Mouse (Mus musculus) gastrocnemius, adult 2 months (tissue): Measurements from ENCODE around the gene Clcnkb. TPM values are rescaled to one million over a fixed set of nuclear protein-coding genes. Genes with fewer than 3 reads are reported as not detected.
A peak's percentile ranks its signal among the peaks of the same experiment; 100 is the strongest.

Experiments used
- DNase-seq: peaks from one replicate; pipeline ENCODE4 v3.0.0; 2022
- H3K27ac ChIP-seq: fragments of 200-600 bp; 2 replicates; pipeline ENCODE4 v1.8.1; 2022; ENCODE audit warnings: mild to moderate bottlenecking
- H3K4me3 ChIP-seq: fragments of 200-600 bp; 2 replicates; pipeline ENCODE4 v1.8.1; 2022; ENCODE audit warnings: mild to moderate bottlenecking, moderate library complexity
- CTCF ChIP-seq: fragments of 200-600 bp; IDR thresholded peaks from 2 replicates; pipeline ENCODE4 v1.8.1; 2022; ENCODE audit warnings: antibody characterized with exemption, mild to moderate bottlenecking, moderate library complexity
- intact Hi-C: fragments of 180-260 bp; cut with DNase I; formaldehyde crosslinking; loops from one replicate; pipeline ENCODE4 v1.15.1; 2025
- total RNA-seq, 2 experiments: library from RNA; stranded (reverse); gene quantifications; 2 replicates each; pipeline ENCODE4 v1.2.3; 2021

The Clcnkb gene
- total RNA-seq, 2 experiments from 2014 or later: 0.25 TPM; not detected in 1

DNA sequence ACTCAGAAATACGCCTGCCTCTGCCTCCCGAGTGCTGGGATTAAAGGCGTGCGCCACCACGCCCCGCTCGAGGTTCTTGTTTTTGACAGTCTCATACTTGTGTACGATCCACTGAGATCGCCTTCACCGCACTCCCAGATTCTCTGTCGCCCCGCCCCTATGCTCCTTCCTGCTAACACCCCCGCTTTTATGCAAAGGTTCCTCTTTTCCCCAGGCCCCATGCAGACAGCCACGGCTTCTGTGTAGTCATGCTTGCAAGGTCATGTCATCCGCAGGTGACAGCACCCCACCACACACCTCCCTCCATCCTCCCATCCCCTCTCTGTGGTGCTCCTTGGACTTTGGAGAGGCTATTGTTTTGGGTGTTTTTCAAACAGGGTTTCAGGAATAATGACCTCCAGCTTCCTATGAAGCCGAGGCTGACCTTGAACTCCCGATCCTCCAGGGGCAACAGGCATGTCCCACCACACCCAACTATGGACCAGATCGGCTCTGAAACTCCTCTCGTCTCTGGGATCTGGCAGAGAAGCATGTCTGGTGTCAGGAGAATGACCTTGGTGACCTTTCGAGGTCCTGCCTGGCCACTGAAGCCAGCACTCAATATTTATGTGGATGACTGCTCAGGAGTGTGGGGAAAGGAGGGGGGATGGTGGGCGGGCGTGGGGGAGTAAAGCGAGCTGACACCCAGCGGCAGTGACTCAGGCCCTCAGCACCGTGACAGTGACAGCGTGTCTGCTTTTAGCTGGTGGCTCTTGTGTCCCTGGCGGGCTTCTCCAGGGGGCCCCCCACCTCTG is 3.8 kb upstream of the Clcnkb start:
- intact Hi-C loops: no loop called here
- Histone ChIP-seq H3K27ac (peak overlapping the region; percentile 92), H3K4me3 (no peak overlapping the region)
- peak; percentile 61 for DNase-seq
- TF ChIP-seq CTCF: no peak

DNA sequence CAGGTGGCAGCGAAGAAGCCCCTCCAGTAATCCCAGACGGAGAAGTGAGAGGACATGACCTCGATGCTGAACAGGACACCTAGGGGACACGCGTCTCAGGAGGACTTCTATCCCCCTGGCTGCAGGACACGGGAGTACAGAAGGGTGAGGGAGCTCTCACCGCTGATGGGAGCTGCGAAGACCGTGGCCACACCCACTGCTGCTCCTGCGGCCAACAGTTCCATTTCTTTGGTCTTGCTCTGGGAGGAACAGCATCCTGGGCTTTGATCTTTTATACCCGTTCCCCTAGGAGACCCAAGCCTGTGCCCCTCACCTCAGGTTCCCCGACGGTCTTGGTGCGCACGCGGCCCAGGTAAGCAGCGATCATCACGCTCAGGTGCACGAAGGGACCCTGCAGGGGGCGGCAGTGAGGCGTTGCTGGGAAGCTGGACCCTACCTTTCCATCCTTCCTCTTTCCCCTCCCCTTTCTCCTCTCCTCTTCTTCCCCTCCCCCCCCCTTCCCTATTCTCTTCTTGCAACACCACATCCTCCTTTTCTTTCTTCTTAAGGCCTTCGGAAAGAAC is 4.3 kb downstream of the Clcnkb start:
- intact Hi-C loops: no loop called here
- no peak for DNase-seq
- Histone ChIP-seq H3K27ac (no peak overlapping the region), H3K4me3 (no peak overlapping the region)
- TF ChIP-seq CTCF: peak; percentile 52

DNA sequence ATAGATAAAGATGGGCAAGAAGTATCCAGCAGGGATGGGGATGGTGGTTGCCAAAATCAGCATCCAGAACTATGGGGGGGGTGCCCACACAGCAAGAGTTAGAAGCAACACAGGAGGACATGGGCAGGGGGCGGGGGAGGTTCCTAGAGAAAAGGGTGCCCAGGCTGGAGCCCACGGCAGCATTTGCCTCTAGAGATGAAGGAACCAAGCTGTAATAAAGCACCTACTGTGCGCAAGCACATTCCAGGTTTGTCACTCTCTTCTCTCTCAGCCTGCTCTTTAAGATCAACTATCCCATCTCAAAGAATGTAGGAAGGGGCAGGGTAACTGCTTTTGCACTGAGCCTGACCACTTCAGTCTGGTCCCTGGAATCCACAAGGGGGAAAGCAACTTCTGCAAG is 7.2 kb downstream of the Clcnkb start:
- intact Hi-C loops: no loop called here
- no peak for TF ChIP-seq CTCF
- H3K27ac ChIP-seq: no peak overlapping the region

DNA sequence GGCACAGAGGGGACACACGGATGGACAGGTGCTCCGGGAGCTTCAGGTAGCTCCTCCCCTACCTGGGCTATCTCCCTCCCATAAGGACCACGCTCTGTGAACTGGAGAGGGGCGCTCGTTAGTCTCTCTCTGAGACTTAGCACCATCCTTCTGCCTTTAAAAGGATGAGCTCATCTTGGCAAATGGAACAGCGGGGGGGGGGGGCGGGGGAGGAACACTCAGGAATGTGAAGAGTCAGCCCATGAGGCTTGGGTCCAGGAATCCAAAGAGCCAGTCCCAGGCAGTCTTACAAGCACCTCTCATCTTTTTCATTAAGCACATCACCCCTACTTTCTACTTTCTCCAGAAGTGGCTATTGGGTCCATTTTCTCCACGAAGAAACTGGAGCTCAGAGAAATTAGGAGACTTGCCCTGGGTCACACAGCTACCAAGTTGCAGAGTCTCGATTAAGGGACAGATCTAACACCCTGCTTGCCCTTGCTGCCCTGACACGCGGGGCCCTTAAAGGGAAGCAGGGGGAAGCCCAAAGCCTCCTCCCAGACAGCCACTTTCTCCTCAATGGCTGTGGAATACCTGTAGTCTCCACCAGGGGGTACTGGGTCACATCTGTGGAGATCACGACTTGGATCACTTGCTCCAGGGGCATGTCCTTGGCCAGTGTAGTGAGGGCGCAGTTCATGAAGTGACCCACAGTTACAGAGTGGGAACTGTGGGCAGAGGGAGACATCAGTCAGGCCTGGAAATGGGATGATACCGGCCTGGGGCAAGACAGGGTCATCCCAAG is 9.1 kb downstream of the Clcnkb start:
- Histone ChIP-seq H3K27ac (peak overlapping the region; percentile 68), H3K4me3 (no peak overlapping the region)
- peak; percentile 69 for DNase-seq
- intact Hi-C loops: loop anchor here (1.0 kb wide), 1 partner anchor 24 kb away; no protein-coding TSS in a partner anchor
- TF ChIP-seq CTCF: peak; percentile 80

More for the DNA sequence above, 7.2 kb downstream of the Clcnkb start:
- no peak overlapping the region for H3K4me3 ChIP-seq
- no peak for DNase-seq

DNA sequence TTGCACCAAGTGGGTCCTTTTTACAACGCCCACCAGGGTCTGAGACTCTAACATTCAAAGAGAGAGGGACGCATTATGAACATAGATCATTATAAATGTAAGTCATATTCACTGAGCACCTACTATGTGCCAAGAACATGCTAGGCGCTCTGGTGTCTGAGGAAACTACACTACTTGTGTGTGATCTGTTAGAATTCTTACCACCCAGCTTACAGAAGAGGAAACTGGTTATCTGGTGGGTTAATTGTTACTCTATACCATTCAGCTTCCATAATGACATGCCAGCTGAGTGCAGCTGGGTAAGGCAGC is 10.5 kb downstream of the Clcnkb start:
- no peak for TF ChIP-seq CTCF
- Histone ChIP-seq H3K27ac (no peak overlapping the region), H3K4me3 (no peak overlapping the region)
- intact Hi-C loops: no loop called here
- DNase-seq: no peak

DNA sequence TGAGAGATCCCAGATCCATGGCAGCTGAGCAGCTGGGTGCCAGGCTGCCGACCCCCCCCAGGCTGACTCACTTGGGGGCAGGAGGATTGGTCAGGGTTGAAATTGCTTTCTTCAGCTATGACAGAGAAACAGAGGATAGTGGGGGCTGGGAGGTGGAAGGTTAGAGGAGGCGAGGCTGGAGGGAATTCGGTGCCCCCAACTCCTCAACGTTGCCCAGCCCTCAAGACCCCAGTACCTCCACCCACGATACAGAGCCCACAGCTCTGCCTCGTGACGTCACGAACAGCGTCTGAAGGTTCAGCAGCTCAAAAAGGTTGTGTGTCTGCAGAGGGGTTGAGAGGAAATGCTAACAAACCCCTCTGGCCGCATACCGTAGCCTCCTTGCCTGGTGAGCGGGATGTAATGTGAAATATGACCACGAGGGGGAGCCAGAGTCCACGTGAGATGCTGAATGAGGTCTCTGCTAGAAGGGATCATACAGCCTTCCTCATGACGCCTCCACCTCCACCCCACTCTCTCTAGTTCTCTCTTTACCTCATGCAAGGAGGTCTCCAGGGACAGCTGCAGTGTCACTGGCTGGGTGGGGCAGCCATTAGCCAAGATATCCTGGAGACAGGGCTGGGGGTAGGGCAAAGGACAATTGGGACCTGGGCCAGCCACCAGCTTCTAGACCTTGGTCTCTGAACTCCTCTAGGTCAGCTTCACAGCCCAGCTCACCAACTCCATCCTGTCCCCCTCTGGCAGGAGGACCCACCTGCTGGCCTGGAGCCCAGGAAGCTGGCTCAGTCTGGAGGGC is 11.1 kb downstream of the Clcnkb start:
- peak; percentile 97 for TF ChIP-seq CTCF
- Histone ChIP-seq H3K27ac (no peak overlapping the region), H3K4me3 (no peak overlapping the region)
- peak; percentile 88 for DNase-seq
- intact Hi-C loops: loop anchor here (1.0 kb wide), 1 partner anchor 171 kb away; no protein-coding TSS in a partner anchor

DNA sequence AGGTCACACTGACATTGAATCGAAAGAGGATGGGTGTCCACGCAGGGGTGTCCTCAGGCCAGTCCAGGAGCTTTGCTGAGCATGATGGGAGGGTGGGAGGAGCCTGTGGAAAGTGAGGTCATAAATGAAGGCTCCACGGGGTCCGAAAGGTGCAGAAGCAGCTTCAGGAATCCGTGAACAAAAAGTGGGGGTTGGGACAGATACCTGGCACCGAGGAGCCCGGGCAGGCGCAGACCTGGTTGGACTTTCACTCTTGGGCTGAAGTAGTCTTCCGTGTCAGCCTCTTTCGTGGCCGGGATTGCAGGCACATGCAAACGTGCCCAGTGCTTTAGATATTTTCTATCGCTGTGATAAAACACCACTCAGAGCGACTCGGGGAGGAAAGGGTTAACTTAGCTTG is 15.6 kb downstream of the Clcnkb start:
- no peak for TF ChIP-seq CTCF
- no peak for DNase-seq
- intact Hi-C loops: no loop called here
- Histone ChIP-seq H3K4me3 (no peak overlapping the region), H3K27ac (no peak overlapping the region)

DNA sequence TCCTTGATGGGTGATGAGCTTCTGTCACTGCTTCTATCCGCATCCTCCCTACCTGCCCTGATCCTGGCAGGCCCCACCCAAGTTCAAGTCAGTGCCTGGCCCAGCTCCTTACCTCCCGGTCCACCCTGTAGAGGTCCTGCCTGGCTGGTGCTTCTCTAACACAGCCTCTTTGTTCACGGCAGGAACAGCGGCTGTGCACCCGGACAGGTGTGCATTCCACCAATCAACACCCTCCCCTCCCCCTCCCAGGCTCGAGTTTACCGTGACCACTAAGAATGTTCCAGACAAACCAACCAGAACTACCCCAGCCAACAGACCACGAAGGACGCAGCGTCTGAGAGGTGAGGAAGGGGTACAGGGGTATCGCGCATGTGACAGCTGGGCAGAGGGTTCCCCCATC is 17.3 kb downstream of the Clcnkb start, which contains the start of gene Clcnka:
Gene Clcnka (minus strand): TSS at position 180 of the 400 bp plus-strand sequence.
- no peak for DNase-seq
- TF ChIP-seq CTCF: no peak
- no peak within 1 kb of the TSS for H3K27ac ChIP-seq
- intact Hi-C loops: no loop called here
- no peak within 1 kb of the TSS for H3K4me3 ChIP-seq

DNA sequence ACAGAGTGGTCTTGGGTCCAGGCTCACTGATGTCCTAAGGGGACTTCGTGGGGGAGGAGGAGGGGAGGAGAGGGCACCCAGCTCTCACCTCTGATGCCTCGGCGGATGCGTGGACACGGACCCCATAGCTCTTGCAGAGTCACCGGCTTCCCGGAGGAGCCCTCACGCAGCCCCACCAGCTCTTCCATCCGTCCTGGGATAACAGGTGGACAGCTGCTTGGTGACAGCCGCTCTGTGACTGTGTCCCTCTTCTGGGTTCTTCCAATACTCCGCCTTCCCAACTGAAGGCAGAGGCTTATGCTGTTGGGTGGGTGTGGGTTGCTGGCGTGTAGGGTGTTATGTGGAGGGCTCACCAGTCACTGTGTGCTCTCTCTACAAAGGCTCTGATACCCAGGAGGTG is 18.0 kb downstream of the Clcnkb start:
- TF ChIP-seq CTCF: no peak
- no peak overlapping the region for H3K4me3 ChIP-seq
- H3K27ac ChIP-seq: no peak overlapping the region
- no peak for DNase-seq
- intact Hi-C loops: no loop called here

DNA sequence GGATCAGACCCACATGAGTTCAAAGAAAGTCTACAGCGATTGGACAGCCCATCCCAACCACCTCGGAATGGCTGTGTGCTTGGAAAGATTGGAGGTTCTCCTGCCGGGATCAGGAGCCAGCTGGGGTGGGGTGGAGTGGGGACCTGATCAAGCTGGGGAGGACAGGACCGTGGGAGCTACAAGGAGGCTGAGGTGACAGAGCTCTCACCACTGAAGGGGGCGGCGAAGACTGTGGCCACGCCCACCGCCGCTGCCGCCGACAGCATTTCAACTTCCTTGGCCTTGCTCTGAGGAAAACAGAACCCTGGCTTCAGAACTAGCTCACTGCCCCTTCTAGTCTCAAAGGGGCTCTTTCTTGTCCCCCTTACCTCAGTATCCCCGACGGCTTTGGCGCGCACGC is 21.1 kb downstream of the Clcnkb start:
- intact Hi-C loops: no loop called here
- no peak for DNase-seq
- H3K27ac ChIP-seq: no peak overlapping the region
- H3K4me3 ChIP-seq: no peak overlapping the region
- no peak for TF ChIP-seq CTCF

DNA sequence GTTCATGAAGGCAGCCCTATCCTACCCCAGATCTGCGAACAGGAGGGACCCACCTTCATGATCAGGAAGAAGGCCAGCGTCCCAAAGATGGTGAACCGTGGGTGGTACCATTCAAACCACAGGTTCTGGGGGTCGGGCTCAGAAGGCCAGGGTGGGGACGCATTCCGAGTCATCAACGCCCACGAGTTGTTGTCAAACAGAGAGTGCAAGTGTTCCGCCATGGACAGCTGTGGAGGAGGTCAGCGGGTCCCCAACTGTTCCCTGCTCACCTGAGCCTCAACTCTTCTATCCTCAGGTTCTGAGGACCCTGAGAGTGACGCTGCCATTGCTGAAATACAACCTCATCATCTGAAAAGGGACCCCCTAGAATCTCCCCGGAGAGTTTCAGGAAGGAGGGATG is 24.5 kb downstream of the Clcnkb start:
- no peak overlapping the region for H3K4me3 ChIP-seq
- intact Hi-C loops: no loop called here
- H3K27ac ChIP-seq: no peak overlapping the region
- no peak for DNase-seq
- no peak for TF ChIP-seq CTCF

DNA sequence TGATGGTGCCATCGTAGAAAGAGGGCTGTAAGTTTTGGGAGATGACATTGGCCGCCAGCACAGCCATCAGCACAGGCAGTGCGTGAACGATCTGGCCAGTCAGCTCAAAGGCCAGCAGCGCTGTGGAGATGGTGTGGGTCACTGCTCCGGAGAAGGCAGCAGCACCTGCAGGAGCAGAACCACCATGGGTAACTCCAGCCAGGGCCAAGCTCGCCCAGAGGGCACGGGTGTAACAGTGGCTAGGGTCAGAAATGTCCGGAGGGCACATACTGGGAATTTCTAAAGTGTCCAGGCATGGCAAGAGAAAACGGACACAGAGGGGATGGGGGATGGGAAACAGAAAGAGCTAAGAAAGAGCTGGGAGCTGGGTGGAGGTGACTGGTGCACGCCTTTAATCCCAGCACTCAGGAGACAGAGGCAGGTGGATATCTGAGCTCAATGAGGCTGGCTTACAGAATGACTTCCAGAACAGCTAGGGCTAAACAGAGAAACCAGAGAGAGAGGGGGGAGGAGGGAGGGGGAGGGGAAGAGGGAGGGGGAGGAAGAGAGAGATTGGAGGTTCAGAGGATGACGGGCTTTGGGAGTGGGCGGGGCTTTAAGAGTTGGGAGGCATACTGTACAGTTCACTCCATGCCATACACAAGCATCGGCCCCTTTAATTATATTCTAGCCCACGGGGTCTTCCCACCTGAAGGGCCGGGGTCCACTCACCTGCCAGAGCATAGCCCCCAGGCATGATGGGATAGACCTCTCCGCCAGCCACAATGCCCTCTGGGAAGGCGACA is 26.3 kb downstream of the Clcnkb start:
- Histone ChIP-seq H3K27ac (no peak overlapping the region), H3K4me3 (no peak overlapping the region)
- no peak for TF ChIP-seq CTCF
- no peak for DNase-seq
- intact Hi-C loops: loop anchor here (10.0 kb wide), 1 partner anchor 455 kb away; the partner anchor contains the start of gene Ctrc
